Mouse (Mus musculus): ENCODE measurements at regions not wholly inside any gene's neighbourhood (a gene's known extent, or its start where the extent isn't known, plus 50 kb on each side); places are given as distances from the start of the nearest gene placed in this dataset.
"Not testable (repeated sequence)": the region's sequence is repeated elsewhere in the genome, so short reads cannot be mapped to it uniquely, and the experiment has no call there.

DNA sequence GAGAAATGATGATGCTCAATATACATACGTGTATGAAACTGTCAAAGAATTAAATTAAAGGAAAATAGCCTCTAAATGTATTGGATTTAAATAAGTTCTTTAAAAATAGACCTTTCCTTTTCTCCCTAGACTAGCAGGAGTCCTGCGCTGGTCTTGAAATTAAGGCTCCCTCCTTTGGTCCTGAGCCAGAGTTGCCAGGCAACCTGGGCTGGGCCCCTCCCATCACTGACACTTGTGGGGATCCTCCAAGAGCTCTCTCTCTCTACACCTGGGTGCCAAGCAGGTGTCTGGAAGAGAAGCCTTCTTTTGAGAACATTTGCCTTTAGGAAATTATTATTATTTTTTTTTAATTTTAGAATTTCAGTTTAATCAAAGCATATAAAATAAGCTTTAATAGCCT lies 521.9 kb upstream of the BB014433 start:
- H3K36me3 ChIP-seq, result no peaks in the 10 kb centered on the region
- no peak overlapping the region for H3K27ac ChIP-seq (replicated peaks)
- 85% methylated on average over 2 of the region's 2 CpGs for WGBS

DNA sequence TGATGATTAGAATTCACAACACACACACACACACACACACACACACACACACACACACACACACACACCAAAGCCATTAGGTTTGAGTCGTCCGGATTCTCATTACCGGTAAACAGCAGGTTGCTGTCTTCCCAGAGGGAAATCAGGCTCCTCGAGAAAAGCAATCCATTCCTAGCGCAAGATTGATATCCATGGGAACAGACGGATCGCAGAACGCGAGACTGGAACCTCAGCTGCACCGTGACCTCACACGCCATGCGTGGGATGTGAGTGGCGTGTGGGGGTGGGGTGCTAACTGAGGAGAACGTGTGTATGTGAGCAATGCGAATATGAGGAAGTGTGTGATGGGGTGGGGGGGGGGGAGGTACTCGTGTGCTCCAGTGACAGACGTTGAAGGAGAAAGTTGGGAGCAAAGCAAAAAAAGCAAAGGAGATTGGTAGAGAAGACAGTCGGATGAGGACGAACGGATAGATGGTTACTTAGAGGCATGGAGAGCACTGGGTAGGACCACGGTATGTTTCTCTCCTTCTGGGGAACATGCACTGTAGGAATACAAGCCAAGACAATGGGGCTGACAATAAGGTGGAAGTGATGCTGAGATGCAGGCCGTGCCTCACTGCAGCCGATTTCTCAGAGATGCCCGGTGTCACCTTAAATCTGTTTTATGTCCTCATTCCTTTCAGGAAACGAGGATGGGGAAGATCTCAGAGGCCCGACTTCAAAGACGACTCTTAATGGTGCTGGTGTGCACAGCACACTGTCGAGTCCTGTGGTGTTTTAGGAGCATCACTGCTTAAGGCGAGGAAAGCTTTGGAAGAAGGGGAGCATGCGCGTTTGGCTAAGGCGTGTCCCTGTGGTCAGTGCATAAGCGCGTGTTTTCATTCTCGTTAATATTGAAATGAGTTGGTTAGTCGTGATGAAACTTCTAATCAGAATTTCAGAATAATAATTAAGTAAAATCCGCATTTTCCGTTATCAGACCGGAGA lies 516.7 kb upstream of the BB014433 start:
- Histone ChIP-seq H3K4me1 (no peaks in the 10 kb centered on the region), H3K4me3 (no peak overlapping the region), H3K27ac (replicated peaks) (no peak overlapping the region), H3K27me3 (ENCODE audit: low read depth, poor library complexity, severe bottlenecking) (no peaks in the 10 kb centered on the region), H3K9me3 (replicated peaks) (no peaks in the 10 kb centered on the region), H3K36me3 (no peaks in the 10 kb centered on the region)
- 92% methylated on average over 39 of the region's 39 CpGs for WGBS
- DNase-seq (ENCODE audit: low spot score), result no peak

More for the DNA sequence above, 521.9 kb upstream of the BB014433 start:
- no peaks in the 10 kb centered on the region for H3K9me3 ChIP-seq (replicated peaks)
- H3K4me1 ChIP-seq, result no peaks in the 10 kb centered on the region
- H3K4me3 ChIP-seq, result no peak overlapping the region
- DNase-seq (ENCODE audit: low spot score), result no peak
- H3K27me3 ChIP-seq (ENCODE audit: low read depth, poor library complexity, severe bottlenecking), result no peaks in the 10 kb centered on the region

DNA sequence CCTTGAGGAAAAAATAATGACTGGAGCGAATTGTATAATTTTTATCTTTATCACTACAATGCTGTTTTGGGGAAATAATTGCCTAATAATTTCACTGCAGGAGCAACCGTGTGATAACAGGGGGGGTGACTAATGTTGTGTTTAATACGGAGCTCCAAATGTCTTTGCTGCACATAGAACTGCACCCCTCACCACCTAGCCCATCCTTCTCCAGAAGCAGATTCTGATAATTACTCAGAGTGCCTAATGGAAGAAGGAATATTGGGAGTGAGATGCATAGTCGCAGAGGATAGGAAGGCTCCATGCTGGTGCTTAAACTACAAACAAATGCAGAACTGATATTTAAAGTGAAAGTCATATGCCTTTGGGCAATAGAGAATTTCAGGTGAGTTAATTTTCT lies 486.1 kb upstream of the BB014433 start:
- 92% methylated on average over 4 of the region's 4 CpGs for WGBS
- H3K4me3 ChIP-seq, result no peak overlapping the region
- H3K27me3 ChIP-seq (ENCODE audit: low read depth, poor library complexity, severe bottlenecking), result no peaks in the 10 kb centered on the region
- no peak for DNase-seq (ENCODE audit: low spot score)
- no peaks in the 10 kb centered on the region for H3K36me3 ChIP-seq
- no peaks in the 10 kb centered on the region for H3K4me1 ChIP-seq
- no peaks in the 10 kb centered on the region for H3K9me3 ChIP-seq (replicated peaks)
- H3K27ac ChIP-seq (replicated peaks), result no peak overlapping the region

DNA sequence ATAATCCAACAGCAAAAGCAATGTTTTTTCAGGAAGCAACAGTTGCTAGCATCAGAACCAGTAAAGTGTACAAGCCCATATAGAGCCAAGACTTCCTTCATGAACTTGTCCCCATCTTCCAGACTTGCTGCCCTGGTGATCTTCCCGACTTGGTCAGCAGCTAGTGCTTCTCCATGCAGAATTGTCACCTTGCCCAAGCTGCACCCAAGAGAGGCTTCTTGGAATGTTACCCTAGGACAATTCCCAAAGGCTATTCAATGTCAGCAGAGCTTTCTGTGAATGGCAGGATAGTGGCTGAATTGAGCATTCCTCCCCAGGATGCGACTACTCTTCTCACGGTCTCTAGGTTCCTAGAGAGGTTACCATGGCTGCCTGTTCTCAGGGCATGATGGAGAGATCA lies 479.6 kb upstream of the BB014433 start:
- Histone ChIP-seq H3K4me3 (no peak overlapping the region), H3K9me3 (replicated peaks) (no peaks in the 10 kb centered on the region), H3K36me3 (no peaks in the 10 kb centered on the region), H3K4me1 (no peaks in the 10 kb centered on the region), H3K27me3 (ENCODE audit: low read depth, poor library complexity, severe bottlenecking) (no peaks in the 10 kb centered on the region), H3K27ac (replicated peaks) (no peak overlapping the region)
- 91% methylated on average over 3 of the region's 3 CpGs for WGBS
- DNase-seq (ENCODE audit: low spot score), result no peak

DNA sequence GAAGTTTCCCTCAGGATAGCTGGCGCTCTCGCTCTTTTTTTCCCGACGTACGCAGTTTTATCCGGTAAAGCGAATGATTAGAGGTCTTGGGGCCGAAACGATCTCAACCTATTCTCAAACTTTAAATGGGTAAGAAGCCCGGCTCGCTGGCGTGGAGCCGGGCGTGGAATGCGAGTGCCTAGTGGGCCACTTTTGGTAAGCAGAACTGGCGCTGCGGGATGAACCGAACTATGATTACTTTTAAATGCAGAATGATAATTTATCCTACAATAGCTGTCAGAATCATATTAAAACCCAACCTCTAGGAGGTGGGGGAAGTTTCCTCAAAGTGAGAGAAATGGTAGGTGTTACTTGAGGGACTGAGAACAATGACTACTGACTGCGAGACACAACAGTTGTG lies 474.0 kb upstream of the BB014433 start:
- not testable (repeated sequence) for H3K4me3 ChIP-seq; H3K4me1 ChIP-seq; H3K36me3 ChIP-seq; H3K27ac ChIP-seq (replicated peaks); H3K27me3 ChIP-seq (ENCODE audit: low read depth, poor library complexity, severe bottlenecking); DNase-seq (ENCODE audit: low spot score); H3K9me3 ChIP-seq (replicated peaks)
- 71% methylated on average over 19 of the region's 19 CpGs for WGBS

DNA sequence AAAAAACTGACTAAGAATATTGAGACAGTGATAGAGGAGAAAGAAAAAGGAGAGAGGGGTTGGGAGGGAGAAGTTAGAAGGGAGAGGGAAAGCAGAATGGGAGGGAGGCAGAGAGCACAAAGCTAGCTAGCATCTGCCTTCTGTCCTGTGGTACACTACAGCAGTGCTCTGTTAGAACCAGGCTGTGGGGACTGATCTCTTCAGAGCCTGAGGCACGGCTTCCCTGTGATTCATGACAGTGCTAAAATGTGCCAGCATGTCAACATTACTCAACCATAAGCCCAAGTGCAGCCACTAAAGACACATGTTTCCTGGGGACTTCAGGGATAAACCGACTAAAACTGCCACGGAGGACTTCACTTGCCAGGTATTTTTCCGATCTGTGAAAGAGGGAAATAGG lies 455.1 kb upstream of the BB014433 start:
- H3K4me3 ChIP-seq, result no peak overlapping the region
- DNase-seq (ENCODE audit: low spot score), result no peak
- no peak overlapping the region for H3K27ac ChIP-seq (replicated peaks)
- WGBS, result 87% methylated on average over 4 of the region's 4 CpGs
- no peaks in the 10 kb centered on the region for H3K9me3 ChIP-seq (replicated peaks)
- H3K36me3 ChIP-seq, result no peaks in the 10 kb centered on the region
- H3K4me1 ChIP-seq, result no peaks in the 10 kb centered on the region
- no peaks in the 10 kb centered on the region for H3K27me3 ChIP-seq (ENCODE audit: low read depth, poor library complexity, severe bottlenecking)

DNA sequence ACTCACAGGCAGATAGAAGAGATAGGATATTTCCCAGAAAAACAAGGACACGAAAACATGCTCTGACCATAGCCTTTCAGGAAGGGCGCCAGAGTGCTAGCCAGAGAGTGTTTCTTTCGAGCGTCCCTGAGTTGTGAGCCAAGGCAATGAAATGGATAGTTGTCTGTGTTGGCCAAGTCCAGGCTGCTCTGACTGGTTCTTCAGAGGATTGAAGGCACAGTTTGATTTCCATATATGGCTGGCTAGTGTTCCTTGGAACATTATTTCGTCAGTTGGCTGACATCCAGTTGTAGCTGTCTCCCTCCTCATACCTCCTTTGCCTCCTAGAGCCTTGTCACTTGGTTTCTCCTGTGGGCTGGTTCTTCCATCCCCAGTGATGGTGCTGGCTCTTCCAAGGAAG lies 451.7 kb upstream of the BB014433 start:
- DNase-seq (ENCODE audit: low spot score), result no peak
- Histone ChIP-seq H3K36me3 (no peaks in the 10 kb centered on the region), H3K9me3 (replicated peaks) (no peaks in the 10 kb centered on the region), H3K27ac (replicated peaks) (no peak overlapping the region), H3K27me3 (ENCODE audit: low read depth, poor library complexity, severe bottlenecking) (no peaks in the 10 kb centered on the region), H3K4me3 (no peak overlapping the region), H3K4me1 (no peaks in the 10 kb centered on the region)
- WGBS, result 90% methylated on average over 5 of the region's 5 CpGs

DNA sequence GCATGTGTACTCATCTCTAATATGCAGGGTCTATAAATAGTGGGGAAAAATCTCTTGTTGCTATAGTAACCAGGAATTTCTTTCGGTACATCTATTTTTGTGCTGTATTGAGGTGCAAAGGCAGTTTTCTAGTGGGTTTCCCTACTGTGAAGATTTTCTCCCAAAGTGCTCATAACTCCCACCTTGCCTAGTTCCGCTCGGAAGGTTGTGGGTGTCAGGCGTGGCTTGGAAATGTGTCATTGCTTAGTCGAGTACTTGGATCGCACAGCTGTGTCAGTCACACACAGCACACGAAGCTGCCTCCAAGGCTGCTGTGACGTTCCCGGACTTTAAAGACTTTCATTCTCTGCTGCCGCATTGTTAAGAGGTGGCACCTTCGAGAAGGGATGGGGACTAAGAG lies 450.4 kb upstream of the BB014433 start:
- no peak overlapping the region for H3K4me3 ChIP-seq
- DNase-seq (ENCODE audit: low spot score), result no peak
- no peak overlapping the region for H3K27ac ChIP-seq (replicated peaks)
- H3K4me1 ChIP-seq, result no peaks in the 10 kb centered on the region
- H3K36me3 ChIP-seq, result no peaks in the 10 kb centered on the region
- no peaks in the 10 kb centered on the region for H3K9me3 ChIP-seq (replicated peaks)
- no peaks in the 10 kb centered on the region for H3K27me3 ChIP-seq (ENCODE audit: low read depth, poor library complexity, severe bottlenecking)
- 87% methylated on average over 11 of the region's 11 CpGs for WGBS

DNA sequence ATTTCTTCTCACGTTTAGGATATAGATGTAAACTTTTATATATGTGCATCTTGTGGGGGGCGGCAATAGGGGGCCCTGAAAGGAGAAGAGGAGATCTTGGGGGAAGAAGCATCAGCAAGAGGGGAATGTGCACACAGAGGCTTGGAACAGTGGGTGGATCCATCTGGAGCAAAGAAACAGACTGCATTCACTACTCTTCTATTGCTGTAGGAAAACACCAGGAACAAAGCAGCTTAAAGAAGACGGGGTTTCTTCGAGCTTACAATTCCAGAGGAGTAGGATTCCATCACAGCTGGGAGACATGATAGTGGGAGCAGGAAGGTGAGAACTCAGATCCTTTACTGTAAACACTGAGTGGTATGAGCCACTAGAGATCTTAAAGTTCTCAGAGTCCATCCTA lies 444.9 kb upstream of the BB014433 start:
- no peak overlapping the region for H3K27ac ChIP-seq (replicated peaks)
- H3K27me3 ChIP-seq (ENCODE audit: low read depth, poor library complexity, severe bottlenecking), result no peaks in the 10 kb centered on the region
- 81% methylated on average over 4 of the region's 4 CpGs for WGBS
- H3K36me3 ChIP-seq, result no peaks in the 10 kb centered on the region
- H3K4me1 ChIP-seq, result no peaks in the 10 kb centered on the region
- no peaks in the 10 kb centered on the region for H3K9me3 ChIP-seq (replicated peaks)
- DNase-seq (ENCODE audit: low spot score), result no peak
- H3K4me3 ChIP-seq, result no peak overlapping the region

DNA sequence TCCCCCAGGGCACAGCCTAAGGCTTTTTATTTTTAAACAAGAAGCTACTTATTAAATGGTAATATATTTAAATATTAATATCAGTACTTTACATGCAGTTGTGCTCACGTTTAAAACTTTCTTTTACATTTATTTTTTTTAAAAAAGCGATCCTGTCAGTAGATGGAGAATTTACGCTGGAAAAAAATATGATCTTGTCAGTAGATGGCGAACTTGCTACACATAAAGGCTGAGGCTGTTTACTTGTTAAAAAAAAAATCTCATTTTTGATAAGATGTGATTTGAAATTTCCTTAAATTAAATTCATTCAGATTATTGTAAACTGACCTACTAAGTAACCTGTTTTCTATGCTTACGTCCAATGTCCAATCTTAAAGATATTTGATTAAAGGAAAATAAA lies 441.7 kb upstream of the BB014433 start:
- no peak for DNase-seq (ENCODE audit: low spot score)
- Histone ChIP-seq H3K36me3 (no peaks in the 10 kb centered on the region), H3K4me3 (no peak overlapping the region), H3K27me3 (ENCODE audit: low read depth, poor library complexity, severe bottlenecking) (no peaks in the 10 kb centered on the region), H3K9me3 (replicated peaks) (no peaks in the 10 kb centered on the region), H3K27ac (replicated peaks) (no peak overlapping the region), H3K4me1 (no peaks in the 10 kb centered on the region)
- 70% methylated on average over 5 of the region's 5 CpGs for WGBS

DNA sequence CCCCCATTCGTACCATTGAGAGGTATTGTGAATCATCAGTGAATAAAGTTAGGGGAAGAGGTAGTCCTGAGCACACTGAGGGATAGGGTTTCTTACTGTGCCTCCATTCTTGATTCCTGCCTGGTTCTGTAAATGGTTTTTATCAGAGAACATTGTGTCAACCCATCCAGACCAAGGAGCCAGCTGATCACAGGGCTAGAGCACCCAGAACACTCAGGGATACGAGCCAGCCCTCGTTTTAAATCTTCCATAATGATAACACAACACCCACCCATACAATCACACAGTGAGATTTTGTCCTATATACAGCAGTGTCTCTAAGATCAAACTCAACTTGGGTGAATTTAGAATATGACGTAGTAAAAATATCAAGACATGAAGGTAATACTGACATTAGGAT lies 424.7 kb upstream of the BB014433 start:
- no peak overlapping the region for H3K4me3 ChIP-seq

DNA sequence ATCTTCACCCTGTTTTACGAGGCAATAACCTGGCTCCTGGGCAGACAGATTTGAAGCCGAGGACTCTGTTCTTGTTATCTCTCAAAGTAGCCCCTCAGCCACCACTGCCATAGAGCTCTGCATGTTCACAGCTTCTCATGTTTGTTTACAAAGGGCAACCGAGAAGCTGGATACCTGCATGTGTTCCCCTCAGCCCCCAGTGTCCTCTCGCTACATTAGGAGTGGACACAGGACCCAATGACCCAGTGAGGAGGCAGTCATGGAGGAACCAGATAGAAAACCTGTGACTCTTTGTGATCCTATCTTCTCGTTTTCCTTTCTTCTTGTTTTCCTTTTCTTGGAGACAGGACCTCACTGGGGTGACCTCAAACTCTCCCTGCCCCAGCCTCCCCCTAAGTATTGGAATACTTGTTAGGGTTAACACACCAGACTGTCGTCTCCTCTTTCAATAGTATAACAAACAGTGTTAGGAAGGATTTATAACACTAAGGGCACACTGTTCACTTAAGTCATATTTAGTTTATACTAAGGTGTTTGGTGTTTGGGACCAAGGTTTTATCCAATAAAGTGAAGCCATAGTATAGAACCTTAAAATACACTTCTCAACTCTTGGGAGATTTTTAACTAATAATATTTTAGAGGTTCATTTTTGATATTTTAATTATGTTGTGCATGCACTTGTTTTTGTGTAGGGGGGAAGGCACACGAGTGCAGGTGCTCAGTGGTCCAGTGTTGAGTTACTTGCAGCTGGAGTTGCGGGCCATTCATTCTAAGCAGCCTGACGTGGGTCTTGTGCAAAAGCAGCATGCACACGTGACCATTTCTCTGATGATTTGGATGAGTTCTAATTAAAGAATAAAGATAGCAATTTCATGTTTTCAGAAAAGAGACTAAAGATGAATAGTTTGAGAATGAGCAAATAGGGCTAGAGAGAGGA lies 422.9 kb upstream of the BB014433 start:
- Histone ChIP-seq H3K9me3 (replicated peaks) (no peaks in the 10 kb centered on the region), H3K27ac (replicated peaks) (no peak overlapping the region), H3K27me3 (ENCODE audit: low read depth, poor library complexity, severe bottlenecking) (no peaks in the 10 kb centered on the region), H3K4me1 (no peaks in the 10 kb centered on the region), H3K36me3 (no peaks in the 10 kb centered on the region), H3K4me3 (no peak overlapping the region)
- WGBS, result 85% methylated on average over 10 of the region's 10 CpGs
- DNase-seq (ENCODE audit: low spot score), result no peak

More for the DNA sequence above, 424.7 kb upstream of the BB014433 start:
- no peak overlapping the region for H3K27ac ChIP-seq (replicated peaks)
- H3K36me3 ChIP-seq, result no peaks in the 10 kb centered on the region
- H3K27me3 ChIP-seq (ENCODE audit: low read depth, poor library complexity, severe bottlenecking), result no peaks in the 10 kb centered on the region
- H3K4me1 ChIP-seq, result no peaks in the 10 kb centered on the region
- 93% methylated on average over 4 of the region's 4 CpGs for WGBS
- H3K9me3 ChIP-seq (replicated peaks), result no peaks in the 10 kb centered on the region
- no peak for DNase-seq (ENCODE audit: low spot score)

DNA sequence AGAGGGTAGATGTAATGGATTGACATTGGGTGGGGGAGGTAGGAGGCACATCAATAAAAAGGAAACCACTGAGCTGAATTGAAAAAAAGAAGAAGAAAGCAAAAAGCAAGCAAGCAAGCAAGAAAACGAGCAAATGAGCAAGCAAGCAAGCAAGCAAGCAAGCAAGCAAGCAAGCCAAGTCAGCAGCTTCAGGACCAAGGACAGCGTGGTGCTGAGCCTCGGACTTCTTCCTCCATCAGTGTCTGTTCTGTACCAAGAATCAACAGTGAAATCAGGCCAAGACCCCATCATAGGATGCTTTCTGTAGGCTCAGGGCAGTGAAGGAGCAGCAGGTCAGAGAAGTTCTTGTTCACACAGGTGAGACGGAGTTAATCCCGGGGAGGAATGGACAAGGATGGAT lies 392.7 kb upstream of the BB014433 start:
- Histone ChIP-seq H3K27ac (replicated peaks) (no peak overlapping the region), H3K27me3 (ENCODE audit: low read depth, poor library complexity, severe bottlenecking) (no peaks in the 10 kb centered on the region), H3K36me3 (no peaks in the 10 kb centered on the region), H3K9me3 (replicated peaks) (no peaks in the 10 kb centered on the region), H3K4me1 (no peaks in the 10 kb centered on the region), H3K4me3 (no peak overlapping the region)
- WGBS, result 55% methylated on average over 5 of the region's 5 CpGs
- peak; percentile 50 for DNase-seq (ENCODE audit: low spot score)

Measured in midbrain, embryonic 10.5 days (tissue).